Mouse (Mus musculus) midbrain, embryonic 14.5 days (tissue): ENCODE measurements at regions not wholly inside any gene's neighbourhood (a gene's known extent, or its start where the extent isn't known, plus 50 kb on each side); places are given as distances from the start of the nearest gene placed in this dataset.

ENCODE experiments used
- ATAC-seq: fragments of 200-750 bp; cut with Nextera tagmentation; 2 replicates; pipeline ENCODE4 v1.8.0; 2017; ENCODE audit warnings: moderate number of reproducible peaks, moderate library complexity; ENCODE audit not compliant: low FRiP score, low TSS enrichment
- DNase-seq: peaks from one replicate; pipeline ENCODE4 v3.0.0-alpha.2; 2015
- H3K27ac ChIP-seq: fragments of 300-500 bp; sonication (generic); replicated peaks from 2 replicates; pipeline ENCODE4 v1.5.1; 2014; ENCODE audit warnings: mild to moderate bottlenecking, low read depth, low read length, moderate library complexity
- H3K27me3 ChIP-seq: fragments of 300-500 bp; sonication (generic); 2 replicates; pipeline ENCODE4 v1.6.1; 2014; ENCODE audit warnings: low read length, control low read depth, mixed read lengths; ENCODE audit not compliant: control insufficient read depth, insufficient read depth
- H3K36me3 ChIP-seq: fragments of 300-500 bp; sonication (generic); 2 replicates; pipeline ENCODE4 v1.6.1; 2014; ENCODE audit warnings: low read length, control low read depth; ENCODE audit not compliant: control insufficient read depth, insufficient read depth
- H3K4me1 ChIP-seq: fragments of 300-500 bp; sonication (generic); 2 replicates; pipeline ENCODE4 v1.6.1; 2014; ENCODE audit warnings: mild to moderate bottlenecking, antibody characterized with exemption, low read length, control low read depth; ENCODE audit not compliant: control insufficient read depth, insufficient read depth
- H3K4me2 ChIP-seq: fragments of 300-500 bp; sonication (generic); 2 replicates; pipeline ENCODE4 v1.6.1; 2014; ENCODE audit warnings: mild to moderate bottlenecking, low read length, moderate library complexity
- H3K4me3 ChIP-seq: fragments of 300-500 bp; sonication (generic); replicated peaks from 2 replicates; pipeline ENCODE4 v1.5.1; 2014; ENCODE audit warnings: low read depth, low read length
- H3K9ac ChIP-seq: fragments of 300-500 bp; sonication (generic); replicated peaks from 2 replicates; pipeline ENCODE4 v1.6.1; 2014; ENCODE audit warnings: mild to moderate bottlenecking, low read length, moderate library complexity
- H3K9me3 ChIP-seq: fragments of 300-500 bp; sonication (generic); 2 replicates; pipeline ENCODE4 v1.6.1; 2016; ENCODE audit warnings: low read length, control low read depth, mixed read lengths; ENCODE audit not compliant: control insufficient read depth
- WGBS: fragments of 180-500 bp; shearing (Covaris S2); extraction: QIAGEN DNeasy Blood & Tissue Kit; methylation state at CpG from one replicate; pipeline ENCODE4 v1.1.7; 2014; 5-methylcytosine and 5-hydroxymethylcytosine counted together

DNA sequence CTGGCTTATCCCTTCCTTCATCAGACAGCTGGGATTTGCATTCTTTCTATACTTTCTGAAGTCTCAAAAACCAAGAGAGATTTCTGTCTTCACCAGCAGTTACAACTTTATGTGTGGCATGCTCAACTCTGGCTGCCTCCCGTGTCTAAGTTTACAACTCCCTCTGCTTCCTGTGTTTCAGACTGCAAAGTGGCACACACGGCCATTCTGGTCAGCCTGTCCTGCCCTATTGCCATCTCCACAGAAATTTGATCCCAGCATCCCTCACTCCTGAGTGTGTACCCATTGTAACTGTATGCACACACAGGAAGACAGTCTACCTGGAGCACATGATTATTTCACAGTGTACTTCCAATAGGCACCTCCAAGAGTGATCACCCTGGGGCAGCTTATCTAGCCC, 163.3 kb upstream of the Mpped2 start:
- Histone ChIP-seq H3K27me3 (no peaks in the 10 kb centered on the region), H3K4me1 (no peaks in the 10 kb centered on the region), H3K4me3 (no peak overlapping the region), H3K27ac (no peak overlapping the region), H3K9me3 (no peaks in the 10 kb centered on the region), H3K9ac (no peak overlapping the region), H3K36me3 (no peaks in the 10 kb centered on the region), H3K4me2 (no peak overlapping the region)
- DNase-seq, result no peak
- WGBS, result 77% methylated on average over 2 of the region's 2 CpGs
- no peak for ATAC-seq

- WGBS, result 77% methylated on average over 4 of the region's 4 CpGs
- H3K9me3 ChIP-seq, result no peaks in the 10 kb centered on the region
- no peak overlapping the region for H3K9ac ChIP-seq
- 0 out of 2 replicates have a peak overlapping the region, but pooled peaks have one; percentile 20 for H3K27ac ChIP-seq
- no peaks in the 10 kb centered on the region for H3K36me3 ChIP-seq
- H3K27me3 ChIP-seq, result no peaks in the 10 kb centered on the region
- no peak overlapping the region for H3K4me2 ChIP-seq
- ATAC-seq, result no peak
- no peak for DNase-seq
- no peak overlapping the region for H3K4me3 ChIP-seq
- no peaks in the 10 kb centered on the region for H3K4me1 ChIP-seq
Measured at GRCm38 (mm10) chr2:106538329-106538728, 154.7 kb upstream of the Mpped2 start.

DNA sequence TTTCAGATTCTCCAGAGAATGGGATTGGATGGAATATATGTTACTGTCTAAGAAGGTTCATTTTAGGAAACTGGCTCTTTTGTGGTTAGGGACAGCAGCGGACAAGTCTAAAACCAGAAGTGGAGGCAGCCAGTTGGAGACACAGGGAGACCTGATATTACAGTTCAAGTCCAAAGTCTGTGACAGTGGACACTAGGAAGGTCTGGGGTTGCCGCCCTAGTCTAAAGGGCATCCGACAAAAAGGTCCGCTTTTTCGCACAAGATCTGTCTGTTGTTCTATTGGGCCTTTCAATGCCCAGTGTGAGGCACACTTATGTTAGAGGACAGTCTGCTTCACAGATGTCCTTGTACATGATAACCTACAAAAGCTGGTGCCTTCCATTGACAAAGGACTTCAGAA, 152.9 kb upstream of the Mpped2 start:
- H3K4me3 ChIP-seq, result no peak overlapping the region
- no peak for ATAC-seq
- WGBS, result 96% methylated on average over 5 of the region's 5 CpGs

GRCm38 (mm10) chr2:106547117-106547516, 146.0 kb upstream of the Mpped2 start:
- no peak for ATAC-seq

More for the DNA sequence above, 152.9 kb upstream of the Mpped2 start:
- no peak for DNase-seq
- no peak overlapping the region for H3K27ac ChIP-seq
- no peak overlapping the region for H3K4me2 ChIP-seq
- no peaks in the 10 kb centered on the region for H3K27me3 ChIP-seq
- H3K36me3 ChIP-seq, result no peaks in the 10 kb centered on the region
- H3K4me1 ChIP-seq, result no peaks in the 10 kb centered on the region
- no peaks in the 10 kb centered on the region for H3K9me3 ChIP-seq
- no peak overlapping the region for H3K9ac ChIP-seq

GRCm38 (mm10) chr2:106553666-106554065, 139.4 kb upstream of the Mpped2 start:
- DNase-seq, result no peak
- H3K27ac ChIP-seq, result no peak overlapping the region
- no peak for ATAC-seq
- H3K9ac ChIP-seq, result no peak overlapping the region
- H3K36me3 ChIP-seq, result no peaks in the 10 kb centered on the region
- no peak overlapping the region for H3K4me3 ChIP-seq
- WGBS, result 58% methylated on average over 5 of the region's 5 CpGs
- H3K4me2 ChIP-seq, result no peak overlapping the region
- H3K4me1 ChIP-seq, result no peaks in the 10 kb centered on the region
- H3K27me3 ChIP-seq, result no peaks in the 10 kb centered on the region
- no peaks in the 10 kb centered on the region for H3K9me3 ChIP-seq

More at GRCm38 (mm10) chr2:106547117-106547516, 146.0 kb upstream of the Mpped2 start:
- H3K9me3 ChIP-seq, result no peaks in the 10 kb centered on the region
- DNase-seq, result no peak
- H3K4me1 ChIP-seq, result no peaks in the 10 kb centered on the region
- no peaks in the 10 kb centered on the region for H3K36me3 ChIP-seq
- no peak overlapping the region for H3K9ac ChIP-seq
- WGBS, result 90% methylated on average over 4 of the region's 4 CpGs
- no peak overlapping the region for H3K27ac ChIP-seq
- H3K4me2 ChIP-seq, result no peak overlapping the region
- no peak overlapping the region for H3K4me3 ChIP-seq
- no peaks in the 10 kb centered on the region for H3K27me3 ChIP-seq

- no peak overlapping the region for H3K4me2 ChIP-seq
- H3K27me3 ChIP-seq, result no peaks in the 10 kb centered on the region
- no peaks in the 10 kb centered on the region for H3K9me3 ChIP-seq
- no peaks in the 10 kb centered on the region for H3K4me1 ChIP-seq
- H3K27ac ChIP-seq, result no peak overlapping the region
- H3K36me3 ChIP-seq, result no peaks in the 10 kb centered on the region
- no peak for ATAC-seq
- no peak overlapping the region for H3K9ac ChIP-seq
- WGBS, result 70% methylated on average over 3 of the region's 3 CpGs
- DNase-seq, result no peak
- H3K4me3 ChIP-seq, result no peak overlapping the region
Measured at GRCm38 (mm10) chr2:106561571-106562090, 131.4 kb upstream of the Mpped2 start.

GRCm38 (mm10) chr2:106570226-106570625, 122.8 kb upstream of the Mpped2 start:
- Histone ChIP-seq H3K27ac (no peak overlapping the region), H3K9me3 (no peaks in the 10 kb centered on the region), H3K27me3 (no peaks in the 10 kb centered on the region), H3K9ac (no peak overlapping the region), H3K36me3 (no peaks in the 10 kb centered on the region), H3K4me3 (no peak overlapping the region), H3K4me1 (no peaks in the 10 kb centered on the region), H3K4me2 (no peak overlapping the region)
- no peak for ATAC-seq
- no peak for DNase-seq
- 98% methylated on average over 1 of the region's 1 CpGs for WGBS

GRCm38 (mm10) chr2:106571346-106571745, 121.7 kb upstream of the Mpped2 start:
- no peak overlapping the region for H3K4me2 ChIP-seq
- no peak overlapping the region for H3K9ac ChIP-seq
- 96% methylated on average over 3 of the region's 3 CpGs for WGBS
- no peak overlapping the region for H3K4me3 ChIP-seq
- H3K4me1 ChIP-seq, result no peaks in the 10 kb centered on the region
- ATAC-seq (no peak), DNase-seq (no peak)
- H3K9me3 ChIP-seq, result no peaks in the 10 kb centered on the region
- H3K27me3 ChIP-seq, result no peaks in the 10 kb centered on the region
- H3K27ac ChIP-seq, result no peak overlapping the region
- no peaks in the 10 kb centered on the region for H3K36me3 ChIP-seq

DNA sequence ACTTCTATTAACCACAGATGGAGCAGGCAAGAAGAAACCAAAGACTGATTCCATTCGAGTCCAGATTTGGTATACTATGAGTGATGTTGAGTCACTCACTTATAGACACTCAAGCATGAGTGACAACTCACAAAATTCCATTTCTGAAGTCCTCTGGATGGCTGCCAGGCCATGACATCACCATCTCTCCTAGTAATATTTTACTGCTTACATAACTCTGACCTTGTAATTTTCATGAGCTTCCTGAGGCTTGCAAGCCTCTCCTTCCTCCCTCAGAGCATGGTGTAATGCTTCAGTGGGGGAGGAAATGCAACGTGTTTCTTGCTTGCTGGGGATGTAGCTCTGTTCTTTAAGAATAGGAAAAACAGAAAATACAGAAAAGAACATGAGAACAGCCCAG, 121.2 kb upstream of the Mpped2 start:
- ATAC-seq, result no peak
- Histone ChIP-seq H3K4me3 (no peak overlapping the region), H3K36me3 (no peaks in the 10 kb centered on the region), H3K9me3 (no peaks in the 10 kb centered on the region), H3K9ac (no peak overlapping the region), H3K4me1 (no peaks in the 10 kb centered on the region), H3K27ac (no peak overlapping the region), H3K27me3 (no peaks in the 10 kb centered on the region), H3K4me2 (no peak overlapping the region)
- DNase-seq, result no peak
- 73% methylated on average over 2 of the region's 2 CpGs for WGBS
